Mouse (Mus musculus) kidney, postnatal 4 days (tissue): ENCODE data around the gene Plekha3.
A peak's percentile ranks its signal among the peaks of the same experiment; 100 is the strongest.

Source experiments
- DNase-seq, 2 experiments: peaks; one replicate each; pipeline ENCODE4 v3.0.0; 2021; ENCODE audit warnings: mixed read lengths in 2 of 2

Plekha3 gene

DNA sequence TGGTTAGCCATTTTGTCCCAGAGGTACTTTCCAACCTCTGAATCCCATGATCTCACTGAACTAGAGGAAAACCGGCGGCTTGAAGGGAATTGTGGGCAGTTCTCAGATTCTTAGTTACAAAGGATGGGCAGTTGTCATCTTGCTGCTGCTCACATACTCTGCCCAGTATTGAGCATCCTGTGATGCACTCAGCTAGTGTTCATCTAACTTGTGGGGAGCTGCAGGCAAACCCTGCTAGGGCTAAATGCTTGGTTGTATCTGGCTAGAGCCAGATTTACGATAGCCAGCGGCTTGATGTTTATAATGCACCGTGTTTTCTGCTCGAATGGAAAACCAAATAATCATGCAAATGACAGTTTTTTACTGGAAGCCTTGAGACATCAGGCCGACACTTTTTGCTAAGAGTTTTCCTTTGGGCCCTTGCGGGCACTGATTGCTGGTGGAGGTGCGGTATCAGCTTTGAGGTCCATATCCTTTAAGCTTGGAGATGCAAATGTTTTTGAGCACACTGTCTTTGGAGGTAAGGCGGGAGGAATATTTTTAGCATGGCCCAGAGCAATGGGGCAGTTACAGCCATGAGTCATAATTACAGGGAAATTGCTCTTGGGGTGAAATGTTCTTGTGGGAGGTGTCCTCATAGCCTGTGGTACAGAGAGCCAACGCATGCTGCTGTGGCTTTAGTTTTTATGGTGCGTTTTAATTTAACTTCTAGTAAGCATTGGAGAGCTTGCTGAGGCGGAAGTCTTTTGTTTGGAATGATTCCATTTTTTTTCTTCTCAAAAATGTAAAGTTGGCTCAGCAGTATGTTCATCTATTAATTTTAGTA lies 1.5 kb downstream of the Plekha3 start:
- no peak for DNase-seq

DNA sequence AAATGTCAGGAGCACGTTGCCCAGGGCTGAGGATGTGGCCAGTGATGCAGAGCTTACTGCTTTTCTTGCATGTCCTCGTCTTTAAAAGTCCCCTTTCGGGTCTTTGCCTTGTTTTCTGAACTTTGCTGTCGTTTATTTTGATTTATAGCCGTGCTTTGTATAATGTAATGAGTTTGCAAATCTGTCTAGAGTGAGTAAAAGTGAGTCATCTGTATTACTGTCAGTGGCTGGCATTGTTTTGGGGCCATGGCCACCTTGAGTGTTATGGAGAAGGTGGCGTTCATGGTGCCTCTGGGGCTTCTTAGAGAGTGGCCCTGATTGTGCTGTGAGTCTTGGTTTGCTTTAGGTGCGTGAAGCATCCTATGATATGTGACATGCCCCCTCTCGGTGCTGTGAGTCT lies 7.2 kb downstream of the Plekha3 start:
- DNase-seq: no peak

DNA sequence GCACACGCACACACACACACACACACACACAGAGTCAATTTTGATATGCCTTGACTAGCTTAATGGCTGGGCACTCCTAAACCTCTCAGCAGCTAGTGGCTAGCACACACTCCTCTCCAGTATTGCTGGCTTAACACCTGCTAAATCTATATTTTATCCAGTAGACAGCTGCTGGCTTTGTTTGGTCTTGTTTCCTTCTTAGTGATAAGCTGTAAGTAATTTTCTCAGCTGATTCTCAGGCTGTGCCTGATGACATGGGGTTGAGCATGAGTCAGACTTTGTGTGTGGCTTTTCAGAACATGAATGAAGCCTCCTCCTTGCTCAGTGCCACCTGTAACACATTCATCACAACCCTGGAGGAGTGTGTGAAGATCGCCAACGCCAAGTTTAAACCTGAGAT lies 11.9 kb downstream of the Plekha3 start:
- DNase-seq: no peak

DNA sequence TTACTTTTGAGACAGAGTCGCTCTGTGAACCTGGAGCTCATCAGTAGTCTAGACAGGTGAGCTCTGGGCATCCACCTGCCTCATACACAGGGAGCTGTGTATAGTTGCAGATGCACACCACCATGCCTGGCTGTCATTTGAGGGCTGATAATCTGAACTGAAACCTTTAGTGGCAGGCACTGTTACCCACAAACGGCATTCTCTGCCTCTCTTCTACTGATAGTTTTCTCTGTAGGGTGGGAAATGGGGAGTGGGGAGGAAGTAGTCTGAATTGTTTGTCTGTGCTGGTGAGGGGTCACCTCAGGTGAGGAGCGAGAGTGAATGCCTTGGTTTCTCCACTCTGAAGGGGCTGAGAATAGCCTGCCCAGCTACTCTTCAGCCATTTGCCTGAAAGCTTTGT lies 12.5 kb downstream of the Plekha3 start:
- no peak for DNase-seq

DNA sequence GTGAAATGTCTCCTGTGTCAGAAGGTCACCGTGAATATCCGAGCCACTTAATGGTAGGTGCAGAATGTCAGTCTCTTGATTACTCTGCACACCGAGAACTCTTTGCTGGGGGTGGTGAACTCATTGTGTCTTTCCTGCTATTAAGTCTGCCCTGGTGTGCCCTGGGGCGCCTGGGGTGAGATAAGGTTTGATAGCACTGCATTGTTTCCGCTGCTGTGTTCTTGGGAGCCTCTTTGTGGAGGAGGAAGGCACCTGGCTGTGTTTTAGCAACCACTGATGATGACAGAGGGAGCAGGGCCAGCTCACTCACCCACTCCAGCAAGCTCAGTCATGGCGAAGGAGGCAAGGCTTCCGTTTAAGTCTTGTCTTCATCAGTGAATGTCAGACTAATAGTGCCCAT lies 13.1 kb downstream of the Plekha3 start:
- no peak for DNase-seq

DNA sequence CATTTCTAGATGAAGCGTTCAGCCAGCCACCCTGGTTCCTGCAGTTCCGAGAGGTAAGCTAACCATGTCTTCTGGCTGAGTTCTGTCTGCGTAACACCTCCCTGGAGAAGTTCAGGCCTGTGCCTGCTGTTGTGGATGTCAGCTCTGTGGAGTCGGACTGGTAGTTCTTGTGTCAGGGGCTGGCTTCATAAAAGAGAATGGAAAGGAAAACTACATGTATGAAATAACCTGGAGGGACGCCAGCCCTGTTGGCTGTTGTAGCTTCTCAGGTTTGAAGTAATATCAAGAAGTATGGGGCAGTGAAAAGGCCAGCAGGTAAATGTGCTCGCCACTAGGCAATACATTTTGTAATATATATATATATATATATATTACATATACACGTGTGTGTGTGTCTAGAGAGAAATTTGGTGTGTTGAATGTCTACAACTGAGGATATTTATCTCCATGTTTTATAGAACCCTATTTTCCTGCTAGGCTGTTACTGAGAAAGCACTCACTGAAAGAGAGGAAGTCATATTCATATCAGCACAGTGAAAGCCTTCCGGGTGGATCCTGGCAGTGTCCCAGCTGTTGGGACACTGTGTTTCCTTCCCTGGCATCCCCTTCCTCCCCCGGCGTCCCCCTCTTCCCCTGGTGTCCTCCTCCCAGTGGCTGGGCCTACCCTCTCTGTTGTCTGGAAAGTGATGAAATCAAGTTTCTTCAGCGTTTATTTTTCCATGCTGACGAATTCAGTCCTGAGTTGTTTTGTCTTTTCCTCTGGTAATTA lies 15.5 kb downstream of the Plekha3 start:
- peak; percentile 66 to 75 for DNase-seq

DNA sequence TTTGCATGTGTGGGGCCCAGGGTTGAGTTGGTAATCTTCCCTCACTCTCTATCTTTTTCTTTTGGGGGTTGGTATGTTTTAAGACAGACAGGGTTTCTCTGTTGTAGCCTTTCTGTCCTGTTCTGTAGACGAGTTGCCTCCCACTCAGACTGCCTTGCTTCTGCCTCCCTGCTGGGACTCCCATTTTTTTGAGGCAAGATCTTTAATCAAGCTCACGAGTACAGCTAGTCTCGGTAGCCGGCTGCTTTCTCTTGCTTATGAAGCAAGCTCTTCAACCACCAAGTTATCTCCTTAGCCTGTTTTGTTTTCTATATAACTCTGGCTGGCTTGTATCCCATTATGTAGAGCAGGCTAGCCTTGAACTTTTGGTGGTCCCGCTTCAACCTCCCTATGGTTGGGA lies 18.7 kb downstream of the Plekha3 start:
- no peak for DNase-seq

DNA sequence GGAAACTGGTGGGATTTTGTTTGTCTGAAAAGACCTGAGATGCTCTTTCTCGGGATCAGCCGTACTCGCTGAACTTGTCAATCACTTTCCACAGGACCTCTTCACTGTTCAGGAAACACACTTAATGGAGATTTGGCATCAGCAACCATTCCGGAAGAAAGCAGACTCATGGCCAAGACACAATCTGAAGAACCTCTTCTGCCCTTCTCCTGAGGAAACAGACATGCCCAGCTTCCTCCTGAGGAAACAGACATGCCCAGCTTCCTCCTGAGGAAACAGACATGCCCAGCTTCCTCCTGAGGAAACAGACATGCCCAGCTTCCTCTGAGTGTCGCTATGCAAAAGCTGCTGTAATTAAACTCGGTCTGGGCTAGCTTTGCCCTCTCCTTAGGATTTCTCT lies 20.2 kb downstream of the Plekha3 start:
- no peak for DNase-seq

DNA sequence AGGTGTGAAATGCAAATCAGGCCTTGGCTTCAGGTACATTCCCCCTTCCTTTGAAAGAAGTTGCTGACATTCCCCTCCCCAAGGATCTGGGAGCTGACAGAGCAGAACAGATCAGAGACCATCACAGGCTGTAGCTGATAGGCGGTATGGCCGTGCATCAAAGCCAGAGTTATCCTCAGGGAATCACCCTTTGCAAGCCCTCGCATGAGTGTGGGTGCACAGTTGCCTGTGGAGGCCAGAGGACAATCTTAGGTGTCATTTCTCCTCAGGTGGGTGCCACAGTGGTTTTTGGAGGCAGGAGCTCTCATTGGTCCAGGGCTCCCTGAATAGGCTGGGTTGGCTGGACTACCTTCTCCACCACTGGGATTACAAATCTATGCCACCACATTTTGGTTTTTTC lies 27.1 kb downstream of the Plekha3 start:
- DNase-seq: no peak

DNA sequence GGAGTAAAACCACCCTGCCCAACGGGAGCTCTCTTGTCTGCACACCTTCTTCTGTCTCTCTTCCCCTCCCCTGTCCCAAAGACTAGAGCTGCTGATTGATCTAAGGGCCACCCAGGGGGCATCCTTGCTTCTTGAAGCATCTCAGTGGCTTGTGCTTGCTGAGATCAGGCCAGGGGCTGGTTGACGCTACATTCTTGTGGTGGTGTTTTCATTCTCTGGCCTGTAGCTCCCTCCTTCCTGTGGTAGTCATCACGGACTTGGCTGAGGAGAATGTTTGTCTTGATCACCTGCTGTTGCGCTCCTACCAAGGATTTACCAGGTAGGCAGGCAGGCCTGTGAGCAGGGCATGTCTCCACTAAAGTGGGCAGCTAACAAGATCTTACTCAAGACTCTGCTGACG lies 27.7 kb downstream of the Plekha3 start:
- DNase-seq: no peak

DNA sequence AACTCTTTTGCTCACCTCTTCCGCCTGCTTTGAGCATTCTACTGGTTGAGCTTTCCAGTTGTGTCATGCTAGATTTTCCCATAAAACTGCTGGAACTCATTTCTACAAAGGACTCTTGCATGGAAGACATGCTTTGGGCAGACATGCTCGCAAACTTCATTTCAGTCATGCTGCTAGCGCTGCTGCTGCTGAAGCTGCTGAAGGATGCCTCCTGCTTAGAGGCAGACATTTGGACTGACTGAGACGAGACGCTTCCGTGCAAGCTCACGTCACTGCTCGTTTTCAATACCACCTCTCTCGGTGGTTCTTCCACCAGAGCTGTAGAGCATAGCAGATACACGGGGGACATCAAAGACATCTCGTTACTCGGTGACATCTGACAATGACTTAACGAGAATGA lies 30.6 kb downstream of the Plekha3 start:
- DNase-seq: no peak

DNA sequence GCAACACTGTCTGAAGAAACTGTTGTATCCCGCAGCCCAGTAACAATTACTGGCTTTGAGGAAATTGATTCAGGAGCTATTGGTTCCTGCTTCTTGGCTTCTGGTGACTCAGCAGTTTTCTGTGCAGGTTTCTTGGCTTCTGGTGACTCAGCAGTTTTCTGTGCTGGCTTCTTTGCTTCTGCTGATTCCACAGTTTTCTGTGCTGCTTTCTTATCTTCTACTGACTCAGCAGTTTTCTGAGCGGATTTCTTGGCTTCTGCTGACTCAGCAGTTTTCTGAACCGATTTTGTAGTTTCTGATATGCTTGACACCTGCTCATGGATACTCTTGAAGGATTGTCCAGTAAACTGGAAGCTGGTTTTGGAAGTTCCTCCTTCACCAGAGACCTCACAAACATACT lies 33.4 kb downstream of the Plekha3 start:
- no peak for DNase-seq

DNA sequence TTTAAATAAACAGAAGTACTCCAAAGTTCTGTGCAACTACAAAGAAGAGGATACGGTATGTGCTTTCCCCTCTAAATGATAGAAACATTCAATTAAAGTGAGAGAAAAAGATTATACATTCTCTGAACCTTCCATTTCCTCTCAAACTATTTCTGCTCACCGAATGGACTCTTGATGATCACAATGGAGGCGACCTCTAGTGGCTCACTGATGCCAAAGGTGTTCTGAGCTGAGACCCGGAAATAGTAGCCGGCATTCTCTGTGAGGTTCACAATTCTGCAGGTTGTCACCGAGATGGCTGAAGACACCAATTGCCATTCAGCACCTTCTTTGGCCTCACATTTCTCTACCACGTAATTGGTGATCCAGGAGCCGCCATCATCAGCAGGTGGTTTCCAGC lies 39.9 kb downstream of the Plekha3 start:
- DNase-seq: peak in 1 of 2 experiments; percentile 10

DNA sequence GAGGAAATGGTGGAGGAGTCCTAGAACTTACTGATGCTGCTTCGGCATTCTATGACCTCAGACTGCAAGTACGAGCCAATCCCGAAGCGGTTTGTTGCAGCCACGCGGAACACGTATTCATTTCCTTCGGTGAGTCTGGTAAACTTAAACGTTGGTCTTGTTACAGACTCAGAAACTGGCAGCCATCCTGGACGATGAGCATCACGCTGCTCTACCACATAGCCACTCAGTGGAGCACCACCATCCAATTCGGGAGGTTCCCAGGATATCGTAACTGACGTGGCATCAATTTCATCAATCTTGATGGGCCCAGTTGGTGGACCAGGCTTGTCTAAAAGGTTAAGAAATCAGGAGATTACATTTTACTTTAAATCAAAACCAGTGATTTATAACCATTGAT lies 44.6 kb downstream of the Plekha3 start:
- DNase-seq: no peak
